In genomic region chr1:167363322-167363721, GRCm38 (mm10) we compare ENCODE assay signal across 20 mouse cellular contexts. TPM values are rescaled to one million over a fixed set of nuclear protein-coding genes. Genes with fewer than 3 reads are reported as not detected.
DNase-seq lines count a peak whose midpoint lies in the region; ATAC-seq and TF ChIP-seq lines count a peak whose summit lies in the region.
"Had no signal": no experiment of that assay in that cellular context is flagged by ENCODE, and none has a peak within 500 bp of the region (broad histone marks: within the 10 kb centered on the region; RNA-seq: fewer than 3 reads in every experiment).

No protein-coding gene starts in this region.

- H3K27me3 ChIP-seq in forebrain, embryonic 16.5 days (replicated peaks; ENCODE audit: control insufficient read depth, insufficient read depth, low read length), result no peaks in the 10 kb centered on the region
- no peaks in the 10 kb centered on the region for H3K27me3 ChIP-seq in forebrain, embryonic 11.5 days (ENCODE audit: control insufficient read depth, insufficient read depth, low read length)
- no peaks in the 10 kb centered on the region for H3K27me3 ChIP-seq in hindbrain, embryonic 13.5 days
- H3K27me3 ChIP-seq in hindbrain, embryonic 10.5 days (ENCODE audit: insufficient read depth, poor library complexity, severe bottlenecking), result no peaks in the 10 kb centered on the region
- no peaks in the 10 kb centered on the region for H3K27me3 ChIP-seq in kidney, adult 2 months (replicated peaks; ENCODE audit: control insufficient read depth, insufficient read depth, low read length)
- no peaks in the 10 kb centered on the region for H3K27me3 ChIP-seq in kidney, embryonic 16.5 days (ENCODE audit: insufficient read depth, low read length)
- H3K27me3 ChIP-seq: embryonic facial prominence, embryonic 12.5 days; embryonic facial prominence, embryonic 15.5 days; forebrain, embryonic 12.5 days; intestine, embryonic 15.5 days had no signal

- no peak for TF ChIP-seq CTCF in kidney, adult 2 months (conservative IDR thresholded peaks at IDR 0.05; ENCODE audit: insufficient read depth, insufficient read length, low read depth, low read length)
- TF ChIP-seq CTCF in brain, embryonic 14.5 days (IDR thresholded peaks at IDR 0.05; ENCODE audit: borderline replicate concordance, extremely low read depth, insufficient read depth, insufficient read length), result no peak

- TF ChIP-seq POLR2A in kidney, adult 2 months (IDR thresholded peaks at IDR 0.05; ENCODE audit: low read depth, low read length), result no peak
- TF ChIP-seq POLR2A in brain, embryonic 14.5 days (IDR thresholded peaks at IDR 0.05; ENCODE audit: borderline replicate concordance, extremely low read depth, insufficient read depth, insufficient read length, poor library complexity, severe bottlenecking), result no peak

- no peak overlapping the region for H3K4me3 ChIP-seq in forebrain, embryonic 16.5 days (replicated peaks; ENCODE audit: low read length)
- no peak overlapping the region for H3K4me3 ChIP-seq in forebrain, embryonic 11.5 days (ENCODE audit: low read depth, low read length)
- H3K4me3 ChIP-seq in hindbrain, embryonic 13.5 days, result no peak overlapping the region
- no peak overlapping the region for H3K4me3 ChIP-seq in hindbrain, embryonic 10.5 days
- no peak overlapping the region for H3K4me3 ChIP-seq in kidney, adult 2 months (ENCODE audit: insufficient read depth, low read depth, low read length)
- H3K4me3 ChIP-seq in kidney, embryonic 16.5 days (ENCODE audit: low read length), result no peak overlapping the region
- H3K4me3 ChIP-seq: embryonic facial prominence, embryonic 12.5 days; embryonic facial prominence, embryonic 15.5 days; forebrain, embryonic 12.5 days; intestine, embryonic 15.5 days had no signal

- ATAC-seq in forebrain, embryonic 16.5 days, result peak; percentile 38; the same call in 1 of the 2 replicates
- no peak for ATAC-seq in forebrain, embryonic 11.5 days (replicated peaks; ENCODE audit: low FRiP score)
- 0 out of 2 replicates have a peak, but pooled peaks have one; percentile 52 for ATAC-seq in hindbrain, embryonic 13.5 days (ENCODE audit: low FRiP score)
- ATAC-seq in kidney, embryonic 16.5 days (ENCODE audit: low FRiP score, low TSS enrichment), result no peak
- ATAC-seq: activated CD4-positive, CD25-positive, alpha-beta regulatory T cell, adult 4 months; intestine, embryonic 15.5 days had no signal

- no peak overlapping the region for H3K9ac ChIP-seq in forebrain, embryonic 16.5 days (replicated peaks; ENCODE audit: low read depth, low read length)
- H3K9ac ChIP-seq in forebrain, embryonic 11.5 days (ENCODE audit: low read length), result no peak overlapping the region
- H3K9ac ChIP-seq in hindbrain, embryonic 13.5 days, result no peak overlapping the region
- H3K9ac ChIP-seq in kidney, embryonic 16.5 days (replicated peaks; ENCODE audit: low read length), result no peak overlapping the region
- H3K9ac ChIP-seq: embryonic facial prominence, embryonic 12.5 days; embryonic facial prominence, embryonic 15.5 days; forebrain, embryonic 12.5 days; intestine, embryonic 15.5 days had no signal

- no peak for DNase-seq in forebrain, embryonic 11.5 days (ENCODE audit: low spot score)
- DNase-seq in hindbrain, embryonic 10.5 days (ENCODE audit: low spot score), result no peak
- DNase-seq in kidney, adult 2 months, result no peak
- peak; percentile 52 for DNase-seq in brain, embryonic 14.5 days (ENCODE audit: low read depth)
- DNase-seq in layer of hippocampus, adult 11-12 months (ENCODE audit: low spot score), result no peak
- DNase-seq: adrenal gland, adult 8-10 months; adrenal gland, postnatal 25 days; cerebellum, adult 18-20 months; cerebellum, adult 9-11 months; cerebellum, postnatal 25 days; gastrocnemius, postnatal 25 days; heart, adult 18-20 months had no signal

- H3K36me3 ChIP-seq in forebrain, embryonic 16.5 days (ENCODE audit: control insufficient read depth, insufficient read depth), result 0 out of 2 replicates have a peak, but pooled peaks cover 4% of the 10 kb centered on the region
- H3K36me3 ChIP-seq in forebrain, embryonic 11.5 days (ENCODE audit: control insufficient read depth, insufficient read depth, low read length), result no peaks in the 10 kb centered on the region
- peaks cover 48% of the 10 kb centered on the region for H3K36me3 ChIP-seq in hindbrain, embryonic 13.5 days
- peaks cover 58% of the 10 kb centered on the region for H3K36me3 ChIP-seq in hindbrain, embryonic 10.5 days
- peaks cover 5% of the 10 kb centered on the region for H3K36me3 ChIP-seq in kidney, adult 2 months (ENCODE audit: control insufficient read depth, insufficient read depth, low read length)
- peaks cover 15% of the 10 kb centered on the region; the same call in 1 of the 2 replicates for H3K36me3 ChIP-seq in kidney, embryonic 16.5 days (ENCODE audit: insufficient read depth, low read length)

- no peak overlapping the region for H3K27ac ChIP-seq in forebrain, embryonic 16.5 days (ENCODE audit: low read length)
- H3K27ac ChIP-seq in forebrain, embryonic 11.5 days (ENCODE audit: low read depth, low read length), result no peak overlapping the region
- no peak overlapping the region for H3K27ac ChIP-seq in hindbrain, embryonic 13.5 days
- H3K27ac ChIP-seq in hindbrain, embryonic 10.5 days, result no peak overlapping the region
- H3K27ac ChIP-seq in kidney, adult 2 months (ENCODE audit: insufficient read depth, low read depth, low read length), result peak overlapping the region; percentile 69
- H3K27ac ChIP-seq in kidney, embryonic 16.5 days (ENCODE audit: low read length), result no peak overlapping the region
- H3K27ac ChIP-seq: embryonic facial prominence, embryonic 12.5 days; embryonic facial prominence, embryonic 15.5 days; forebrain, embryonic 12.5 days; intestine, embryonic 15.5 days had no signal

- H3K4me2 ChIP-seq in forebrain, embryonic 16.5 days (ENCODE audit: low read length), result no peak overlapping the region
- H3K4me2 ChIP-seq in forebrain, embryonic 11.5 days (ENCODE audit: low read depth, low read length, severe bottlenecking), result no peak overlapping the region
- H3K4me2 ChIP-seq in hindbrain, embryonic 13.5 days, result no peak overlapping the region
- no peak overlapping the region for H3K4me2 ChIP-seq in kidney, embryonic 16.5 days (replicated peaks; ENCODE audit: low read depth, low read length)
- H3K4me2 ChIP-seq: embryonic facial prominence, embryonic 12.5 days; embryonic facial prominence, embryonic 15.5 days; forebrain, embryonic 12.5 days; intestine, embryonic 15.5 days had no signal

- H3K9me3 ChIP-seq in forebrain, embryonic 16.5 days (ENCODE audit: control insufficient read depth, low read length), result no peaks in the 10 kb centered on the region
- no peaks in the 10 kb centered on the region for H3K9me3 ChIP-seq in forebrain, embryonic 11.5 days (ENCODE audit: control insufficient read depth, low read length)
- H3K9me3 ChIP-seq in hindbrain, embryonic 13.5 days, result no peaks in the 10 kb centered on the region
- H3K9me3 ChIP-seq in hindbrain, embryonic 10.5 days, result no peaks in the 10 kb centered on the region
- H3K9me3 ChIP-seq in kidney, embryonic 16.5 days (ENCODE audit: low read length), result no peaks in the 10 kb centered on the region
- H3K9me3 ChIP-seq: embryonic facial prominence, embryonic 12.5 days; embryonic facial prominence, embryonic 15.5 days; forebrain, embryonic 12.5 days; intestine, embryonic 15.5 days had no signal

- 39% methylated on average over 5 of the region's 5 CpGs for WGBS in forebrain, embryonic 16.5 days
- 70% methylated on average over 5 of the region's 5 CpGs for WGBS in forebrain, embryonic 11.5 days
- WGBS in hindbrain, embryonic 13.5 days, result 64% methylated on average over 5 of the region's 5 CpGs
- 75% methylated on average over 5 of the region's 5 CpGs for WGBS in hindbrain, embryonic 10.5 days
- WGBS in kidney, adult 2 months, result 57% methylated on average over 5 of the region's 5 CpGs
- 62% methylated on average over 5 of the region's 5 CpGs for WGBS in kidney, embryonic 16.5 days

- H3K4me1 ChIP-seq in forebrain, embryonic 16.5 days (replicated peaks; ENCODE audit: control insufficient read depth, insufficient read depth, low read length), result no peaks in the 10 kb centered on the region
- no peaks in the 10 kb centered on the region for H3K4me1 ChIP-seq in forebrain, embryonic 11.5 days (replicated peaks; ENCODE audit: control insufficient read depth, insufficient read depth, low read length)
- H3K4me1 ChIP-seq in hindbrain, embryonic 13.5 days (replicated peaks), result no peaks in the 10 kb centered on the region
- H3K4me1 ChIP-seq in hindbrain, embryonic 10.5 days (replicated peaks), result no peaks in the 10 kb centered on the region
- H3K4me1 ChIP-seq in kidney, adult 2 months (ENCODE audit: control insufficient read depth, insufficient read depth, low read length), result peaks cover 23% of the 10 kb centered on the region
- no peaks in the 10 kb centered on the region for H3K4me1 ChIP-seq in kidney, embryonic 16.5 days (ENCODE audit: insufficient read depth, low read length)
- H3K4me1 ChIP-seq: embryonic facial prominence, embryonic 12.5 days; embryonic facial prominence, embryonic 15.5 days; forebrain, embryonic 12.5 days; intestine, embryonic 15.5 days had no signal

RNA-seq across cellular contexts. Expression of gene Aldh9a1, which starts 13.5 kb away (rescaled TPM):
- polyA plus RNA-seq in forebrain, embryonic 16.5 days (2015; fragmentation: Nextera tagmentation; extraction: Ambion mirVana), result 30.8 and 32.6 TPM in 2 replicates
- 38.3 and 41.4 TPM in 2 replicates for polyA plus RNA-seq in forebrain, embryonic 11.5 days (2014; fragmentation: Nextera tagmentation; extraction: Ambion mirVana)
- 31.1 and 33.0 TPM in 2 replicates for polyA plus RNA-seq in hindbrain, embryonic 13.5 days (2015; fragmentation: Nextera tagmentation; extraction: Ambion mirVana)
- polyA plus RNA-seq in hindbrain, embryonic 10.5 days (2016; fragmentation: Nextera tagmentation; extraction: Ambion mirVana), result 39.5 and 48.8 TPM in 2 replicates
- 150 and 171 TPM in 2 replicates for polyA plus RNA-seq in kidney, adult 2 months (2012; rRNA removed)
- 62.6 and 63.4 TPM in 2 replicates for polyA plus RNA-seq in kidney, embryonic 16.5 days (2015; fragmentation: Nextera tagmentation; extraction: Ambion mirVana)
- 22.8 and 28.5 TPM in 2 replicates for polyA plus RNA-seq in brain, embryonic 14.5 days (2012; rRNA removed)

RNA-seq across cellular contexts. Expression of gene Mgst3, which starts 30.3 kb away (rescaled TPM):
- 93.1 and 109 TPM in 2 replicates for polyA plus RNA-seq in forebrain, embryonic 16.5 days (2015; fragmentation: Nextera tagmentation; extraction: Ambion mirVana)
- 51.8 and 54.0 TPM in 2 replicates for polyA plus RNA-seq in forebrain, embryonic 11.5 days (2014; fragmentation: Nextera tagmentation; extraction: Ambion mirVana)
- polyA plus RNA-seq in hindbrain, embryonic 13.5 days (2015; fragmentation: Nextera tagmentation; extraction: Ambion mirVana), result 105 and 108 TPM in 2 replicates
- 74.5 and 83.9 TPM in 2 replicates for polyA plus RNA-seq in hindbrain, embryonic 10.5 days (2016; fragmentation: Nextera tagmentation; extraction: Ambion mirVana)
- 560 and 626 TPM in 2 replicates for polyA plus RNA-seq in kidney, adult 2 months (2012; rRNA removed)
- polyA plus RNA-seq in kidney, embryonic 16.5 days (2015; fragmentation: Nextera tagmentation; extraction: Ambion mirVana), result 58.0 and 58.2 TPM in 2 replicates
- 113 and 140 TPM in 2 replicates for polyA plus RNA-seq in brain, embryonic 14.5 days (2012; rRNA removed)

RNA-seq across cellular contexts. Expression of gene Tmco1, which starts 55.1 kb away (rescaled TPM):
- 74.3 and 79.7 TPM in 2 replicates for polyA plus RNA-seq in forebrain, embryonic 16.5 days (2015; fragmentation: Nextera tagmentation; extraction: Ambion mirVana)
- 75.2 and 78.5 TPM in 2 replicates for polyA plus RNA-seq in forebrain, embryonic 11.5 days (2014; fragmentation: Nextera tagmentation; extraction: Ambion mirVana)
- polyA plus RNA-seq in hindbrain, embryonic 13.5 days (2015; fragmentation: Nextera tagmentation; extraction: Ambion mirVana), result 72.5 and 73.5 TPM in 2 replicates
- 76.3 and 78.3 TPM in 2 replicates for polyA plus RNA-seq in hindbrain, embryonic 10.5 days (2016; fragmentation: Nextera tagmentation; extraction: Ambion mirVana)
- 96.7 and 127 TPM in 2 replicates for polyA plus RNA-seq in kidney, adult 2 months (2012; rRNA removed)
- 117 and 125 TPM in 2 replicates for polyA plus RNA-seq in kidney, embryonic 16.5 days (2015; fragmentation: Nextera tagmentation; extraction: Ambion mirVana)
- 64.4 and 78.7 TPM in 2 replicates for polyA plus RNA-seq in brain, embryonic 14.5 days (2012; rRNA removed)

Comparison
In these comparisons a context has a peak if more than half of its experiments do, and no peak if none do; other contexts are left out.
1. ATAC-seq: peak in forebrain, embryonic 16.5 days (single experiment) and hindbrain, embryonic 13.5 days (single experiment); none in forebrain, embryonic 11.5 days (single experiment) and kidney, embryonic 16.5 days (single experiment).